Mouse (Mus musculus): ENCODE results near the gene Hcn1.
"Not testable (repeated sequence)": the region's sequence is repeated elsewhere in the genome, so short reads cannot be mapped to it uniquely, and the experiment has no call there.

Hcn1 gene

GRCm38 (mm10) chr13:117877787-117878186 is 275.7 kb downstream of the Hcn1 start:
- DNase-seq (ENCODE audit: low spot score) = no peak

GRCm38 (mm10) chr13:117880471-117881225 is 278.5 kb downstream of the Hcn1 start:
- no peak for DNase-seq (ENCODE audit: low spot score)

DNA sequence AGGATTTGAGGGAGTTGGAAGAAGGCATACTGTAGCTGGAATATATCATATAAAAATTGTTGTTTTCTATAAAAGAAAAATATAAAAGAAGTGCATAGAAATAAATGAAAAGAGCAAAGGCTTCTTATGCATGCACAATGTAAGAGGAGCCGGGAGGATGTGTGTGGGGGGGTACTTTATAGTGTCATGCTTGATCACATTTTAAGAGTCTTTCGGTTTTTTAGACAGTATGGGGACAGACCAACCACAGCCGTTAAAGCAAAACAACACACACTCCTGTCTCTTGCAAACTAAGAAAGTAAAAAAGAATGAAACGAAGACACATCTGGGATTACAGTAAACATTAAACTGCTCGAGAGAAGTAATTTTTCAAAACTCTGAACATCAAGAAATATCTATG is 290.0 kb downstream of the Hcn1 start:
- DNase-seq (ENCODE audit: low spot score) = no peak

GRCm38 (mm10) chr13:117898052-117898451 is 295.9 kb downstream of the Hcn1 start:
- DNase-seq (ENCODE audit: low spot score) = no peak

GRCm38 (mm10) chr13:117907801-117908200 is 305.7 kb downstream of the Hcn1 start:
- DNase-seq (ENCODE audit: low spot score) = no peak

DNA sequence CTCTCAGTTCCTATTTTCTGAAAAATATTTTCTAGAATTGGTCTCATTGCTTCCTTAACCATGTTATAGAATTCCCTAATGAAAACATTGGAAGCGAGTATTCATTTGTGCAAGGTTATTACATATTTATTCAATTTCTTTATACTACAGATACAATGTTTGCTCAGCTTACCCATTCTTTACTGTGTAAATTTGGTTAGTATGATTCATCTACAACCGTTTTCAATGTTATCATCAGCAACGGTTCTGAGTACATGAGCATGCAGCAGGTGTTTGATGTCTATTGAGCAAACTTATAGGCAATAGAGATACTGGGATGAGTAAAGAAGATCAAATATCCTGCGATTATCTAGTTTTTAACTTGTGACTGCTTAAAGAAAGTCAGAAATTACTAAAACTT is 327.6 kb downstream of the Hcn1 start:
- no peak for DNase-seq (ENCODE audit: low spot score)

GRCm38 (mm10) chr13:117931746-117932145 is 329.6 kb downstream of the Hcn1 start:
- DNase-seq (ENCODE audit: low spot score) = no peak

- no peak for DNase-seq (ENCODE audit: low spot score)
These were observed 336.6 kb downstream of the Hcn1 start for GRCm38 (mm10) chr13:117938761-117939160.

DNA sequence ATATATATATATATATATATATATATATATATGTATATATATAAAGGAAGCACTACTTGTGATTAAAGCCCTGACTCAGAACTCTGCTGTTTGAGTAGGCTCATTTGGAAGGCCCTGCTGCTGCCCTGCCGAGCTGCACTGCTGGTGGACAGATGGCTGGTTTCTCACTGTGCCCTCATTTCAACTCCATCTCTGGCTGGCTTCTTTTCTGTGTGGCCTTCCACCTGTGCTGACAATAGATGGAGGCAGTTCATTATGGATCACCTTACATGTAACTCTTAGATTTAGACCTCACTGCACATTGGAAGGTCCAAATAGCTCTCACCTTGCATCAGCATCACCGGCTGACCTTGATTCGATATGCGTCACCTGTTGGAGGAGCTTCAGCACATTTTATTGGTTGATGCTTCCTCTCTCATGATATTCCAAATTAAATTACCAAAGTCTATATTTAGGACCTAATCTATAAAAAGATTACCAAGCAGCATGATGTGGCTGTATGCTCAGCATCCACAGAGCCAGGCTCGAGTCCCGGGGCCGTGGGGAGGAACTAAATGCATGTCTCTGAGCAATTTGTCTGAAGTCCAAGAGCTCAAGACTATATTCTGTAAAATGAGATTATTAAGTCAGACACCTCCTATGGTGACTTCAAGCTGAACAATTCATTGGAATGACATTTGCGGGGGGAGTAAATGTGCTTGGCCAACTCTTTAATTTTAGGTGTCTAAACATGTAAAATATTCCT is 338.6 kb downstream of the Hcn1 start:
- no peak for DNase-seq (ENCODE audit: low spot score)

DNA sequence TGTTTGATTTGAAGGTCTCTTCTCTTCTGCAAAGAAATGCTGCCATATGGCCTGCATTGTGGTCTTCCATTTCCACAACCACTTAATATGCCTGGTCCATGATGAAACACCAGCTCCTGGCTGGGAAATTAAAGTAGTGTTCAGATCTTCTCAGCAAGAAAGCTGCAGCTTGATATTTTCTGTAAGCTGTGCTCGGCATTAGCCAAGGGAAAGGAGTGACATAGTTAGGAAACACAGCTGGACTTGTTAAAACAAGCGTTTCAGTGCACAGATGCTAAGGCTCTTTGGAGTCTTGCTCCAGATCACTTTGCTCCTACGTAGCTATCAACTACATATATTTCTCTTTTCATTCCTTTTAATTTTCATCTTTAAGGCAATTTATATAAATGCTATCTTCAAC is 344.7 kb downstream of the Hcn1 start:
- DNase-seq (ENCODE audit: low spot score) = no peak

DNA sequence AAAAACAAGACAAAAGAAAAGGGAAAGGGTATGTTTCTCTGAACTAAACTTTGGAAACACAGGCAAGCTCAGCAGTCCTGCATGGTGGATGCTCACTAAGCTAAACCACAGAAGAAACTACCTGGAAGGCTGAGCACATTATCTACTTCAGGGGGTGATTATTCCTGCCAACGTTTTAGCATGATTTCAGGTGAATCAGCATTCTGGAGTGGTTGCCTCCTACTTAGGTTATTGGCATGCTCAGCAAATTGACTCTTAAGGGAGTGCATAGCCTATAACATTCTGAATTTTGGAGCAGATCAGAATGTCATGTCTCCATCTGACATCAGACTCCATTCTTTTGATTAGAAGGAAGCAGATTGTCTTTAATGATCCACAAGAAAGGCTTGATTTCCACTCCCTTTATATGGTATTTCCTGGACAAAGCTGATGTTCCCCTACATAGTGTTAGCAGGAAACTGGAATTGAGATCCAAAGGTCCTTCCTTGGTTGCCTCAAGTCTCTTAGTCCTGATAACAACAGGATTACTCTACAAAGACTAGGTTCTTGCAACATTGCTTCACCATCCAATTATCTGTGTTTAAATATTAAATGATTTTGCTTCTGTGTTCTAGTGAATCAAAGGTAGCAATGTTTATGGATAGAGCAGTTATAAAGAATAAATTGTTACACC is 345.7 kb downstream of the Hcn1 start:
- no peak for DNase-seq (ENCODE audit: low spot score)

- DNase-seq (ENCODE audit: low spot score) = peak; percentile 5
These were observed 356.6 kb downstream of the Hcn1 start for GRCm38 (mm10) chr13:117958496-117959421.

- DNase-seq (ENCODE audit: low spot score) = no peak
These were observed 362.5 kb downstream of the Hcn1 start for GRCm38 (mm10) chr13:117964620-117965019.

GRCm38 (mm10) chr13:117975382-117975781 is 373.3 kb downstream of the Hcn1 start:
- no peak for DNase-seq (ENCODE audit: low spot score)

DNA sequence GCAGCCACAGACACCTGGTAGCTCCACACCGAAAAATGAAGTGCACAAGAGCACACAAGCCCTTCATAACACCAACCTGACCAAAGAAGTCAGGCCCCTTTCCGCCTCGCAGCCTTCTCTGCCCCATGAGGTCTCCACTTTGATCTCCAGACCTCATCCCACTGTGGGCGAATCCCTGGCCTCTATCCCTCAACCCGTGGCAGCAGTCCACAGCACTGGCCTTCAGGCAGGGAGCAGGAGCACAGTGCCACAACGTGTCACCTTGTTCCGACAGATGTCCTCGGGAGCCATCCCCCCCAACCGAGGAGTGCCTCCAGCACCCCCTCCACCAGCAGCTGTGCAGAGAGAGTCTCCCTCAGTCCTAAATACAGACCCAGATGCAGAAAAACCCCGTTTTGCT is 373.7 kb downstream of the Hcn1 start:
- DNase-seq (ENCODE audit: low spot score) = no peak

DNA sequence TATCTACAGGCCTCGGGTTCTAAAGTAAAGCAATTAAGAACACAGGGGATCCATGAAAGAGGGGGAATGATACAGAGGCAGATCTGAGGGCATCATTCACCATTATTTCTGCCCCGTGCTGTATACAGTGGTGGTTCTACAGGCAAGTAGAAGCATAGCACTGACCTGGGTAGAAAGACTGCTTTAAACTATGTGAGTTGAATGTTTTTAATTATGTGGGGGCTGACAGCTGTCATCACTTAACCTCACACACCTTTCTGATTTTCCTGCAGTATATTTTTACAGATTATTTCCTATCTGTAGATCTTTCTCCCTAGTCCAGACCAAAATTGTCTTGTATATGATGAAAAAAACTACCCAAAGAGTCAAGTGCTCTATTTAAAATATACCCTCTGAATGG is 382.2 kb downstream of the Hcn1 start:
- DNase-seq (ENCODE audit: low spot score) = no peak

DNA sequence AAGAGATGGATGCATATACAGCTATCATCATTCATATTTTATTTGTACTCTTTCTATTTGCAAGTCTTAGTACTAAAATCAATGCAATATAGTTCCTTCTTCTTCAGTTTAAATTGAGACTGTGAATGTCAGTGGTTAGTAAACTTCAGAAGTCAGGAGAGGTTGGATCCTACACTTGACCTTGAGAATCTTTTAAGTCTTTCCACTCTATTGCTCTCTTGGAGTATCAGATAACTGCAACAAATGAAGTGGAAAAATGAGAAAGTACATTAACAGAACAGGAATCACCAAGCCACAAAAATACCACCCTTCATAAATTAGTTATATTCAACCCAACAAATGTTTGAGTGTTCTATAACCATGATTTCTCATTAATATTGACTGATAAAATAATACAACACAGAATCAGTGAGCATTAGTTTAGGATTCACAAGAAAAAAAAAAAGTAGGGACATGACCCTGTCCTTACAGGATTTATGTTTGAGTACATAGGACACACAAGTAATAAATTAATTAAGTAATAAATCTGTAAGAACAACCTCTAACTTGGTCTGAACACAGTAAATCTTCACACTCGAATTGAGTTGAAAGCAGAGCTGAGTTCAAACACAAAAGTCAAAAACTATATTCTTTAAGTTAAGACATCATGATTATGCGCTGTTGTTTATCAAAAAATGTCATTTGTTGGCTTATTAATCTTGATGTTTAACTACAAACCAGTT is 397.8 kb downstream of the Hcn1 start:
- no peak for DNase-seq (ENCODE audit: low spot score)

DNA sequence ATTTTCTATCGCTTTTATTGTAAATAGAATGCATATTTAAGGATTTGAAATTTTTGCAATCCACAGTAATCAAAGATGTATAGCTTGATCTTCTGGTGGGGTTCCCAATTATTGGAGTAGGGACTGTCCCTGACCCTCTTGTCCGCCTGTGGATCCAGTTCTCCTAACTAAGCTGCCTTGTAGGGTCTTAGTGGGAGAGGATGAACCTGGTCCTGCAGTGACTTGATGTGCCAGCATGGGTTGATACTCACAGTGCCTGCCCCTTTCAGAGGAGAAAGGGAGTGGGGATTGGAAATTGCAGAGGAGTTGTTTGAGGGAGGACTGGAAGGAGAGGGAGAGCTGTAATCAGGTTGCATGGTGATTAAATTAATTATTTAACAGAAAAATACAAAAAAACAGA is 398.4 kb downstream of the Hcn1 start:
- DNase-seq (ENCODE audit: low spot score) = no peak

- DNase-seq (ENCODE audit: low spot score) = no peak
These were observed 419.1 kb downstream of the Hcn1 start for GRCm38 (mm10) chr13:118021176-118021575.

DNA sequence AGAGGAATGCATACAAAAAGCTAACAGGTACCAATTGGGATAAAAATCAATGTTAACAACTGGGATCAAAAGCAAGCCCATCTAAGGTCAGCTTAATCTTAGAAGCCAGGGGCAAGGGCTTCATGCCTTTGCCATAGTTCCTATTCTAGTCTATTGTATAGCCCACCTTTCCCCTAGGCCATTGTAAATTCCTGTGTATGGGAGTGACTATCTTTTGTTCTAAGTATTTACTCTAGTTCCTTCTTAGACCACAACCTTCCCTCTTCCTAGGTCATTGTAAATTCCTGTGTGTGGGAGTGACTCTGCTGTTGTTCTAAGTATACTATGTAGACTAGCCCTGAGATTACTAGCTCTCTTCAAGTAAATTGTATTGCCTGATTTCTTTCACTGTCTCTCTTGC is 420.8 kb downstream of the Hcn1 start:
- DNase-seq (ENCODE audit: low spot score) = not testable (repeated sequence)

DNA sequence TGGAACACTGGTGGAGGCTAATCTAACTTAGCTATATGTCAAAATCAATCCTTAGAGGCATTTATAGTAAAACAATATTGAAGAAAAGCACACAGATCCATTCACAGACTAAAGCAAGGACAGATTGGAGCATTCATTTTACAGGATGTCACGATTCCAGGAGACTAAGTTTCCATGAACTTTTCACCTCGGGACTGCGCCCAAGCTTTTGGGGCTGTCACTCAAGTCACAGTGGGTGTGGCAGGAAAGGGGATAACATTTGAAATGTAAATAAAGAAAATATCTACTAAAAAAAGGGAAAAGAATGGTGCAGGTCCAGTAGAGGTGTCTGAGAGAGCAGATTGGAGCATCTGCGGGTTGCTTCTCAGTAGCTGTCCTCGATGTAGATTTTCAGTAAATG is 421.3 kb downstream of the Hcn1 start:
- DNase-seq (ENCODE audit: low spot score) = no peak

Measured in testis, postnatal 14 days (tissue).